In the genomic region with DNA sequence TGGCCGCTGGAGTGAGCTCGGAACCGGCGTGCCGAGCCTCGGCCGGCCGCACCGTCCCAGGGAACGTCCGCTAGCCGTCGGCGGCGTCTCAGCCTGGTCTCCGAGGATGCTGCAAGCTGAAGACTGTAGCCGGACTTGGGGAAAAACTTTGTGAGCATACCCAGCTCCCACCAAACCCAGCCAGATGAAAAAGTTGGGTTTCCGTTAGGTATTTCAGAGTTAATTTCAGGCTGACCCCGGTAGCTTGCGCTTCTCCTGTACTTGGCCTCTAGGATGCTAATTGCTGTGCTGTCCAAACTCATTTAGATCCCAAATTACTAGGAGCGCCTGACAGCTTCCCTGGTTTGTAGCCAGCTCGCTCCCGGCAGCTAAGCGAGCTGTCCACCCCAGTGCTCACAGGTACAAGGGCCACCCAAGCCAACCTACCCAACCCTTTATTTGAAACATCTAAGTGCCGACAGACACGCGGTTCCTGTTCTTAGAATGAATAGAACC, we compare ENCODE assay signal across 8 mouse cellular contexts. TPM values are rescaled to one million over a fixed set of nuclear protein-coding genes. Genes with fewer than 3 reads are reported as not detected.
DNase-seq lines count a peak whose midpoint lies in the region; ATAC-seq and TF ChIP-seq lines count a peak whose summit lies in the region.

No protein-coding gene starts in this region.

- H3K9ac ChIP-seq in kidney, postnatal 0 days (ENCODE audit: low read depth, low read length): peak overlapping the region; percentile 74
- peak overlapping the region; percentile 83 for H3K9ac ChIP-seq in intestine, embryonic 16.5 days (ENCODE audit: low read depth, low read length)
- peak overlapping the region; percentile 75 for H3K9ac ChIP-seq in lung, postnatal 0 days (replicated peaks; ENCODE audit: low read depth)
- peak overlapping the region; percentile 69 for H3K9ac ChIP-seq in stomach, embryonic 14.5 days (replicated peaks; ENCODE audit: low read depth, low read length)

- H3K4me1 ChIP-seq in kidney, postnatal 0 days (replicated peaks; ENCODE audit: insufficient read depth, low read length): 0 out of 2 replicates have a peak, but pooled peaks cover 11% of the 10 kb centered on the region
- H3K4me1 ChIP-seq in intestine, embryonic 16.5 days (ENCODE audit: control insufficient read depth, insufficient read depth, low read length): peaks cover 3% of the 10 kb centered on the region
- no peaks in the 10 kb centered on the region for H3K4me1 ChIP-seq in lung, postnatal 0 days (ENCODE audit: insufficient read depth, low read depth, low read length)
- peaks cover 7% of the 10 kb centered on the region; the same call in 1 of the 2 replicates for H3K4me1 ChIP-seq in stomach, embryonic 14.5 days (ENCODE audit: control insufficient read depth, insufficient read depth, low read length)
- no peaks in the 10 kb centered on the region for H3K4me1 ChIP-seq in thymus, adult 2 months (replicated peaks; ENCODE audit: control insufficient read depth, insufficient read depth, low read length)

- H3K9me3 ChIP-seq in kidney, postnatal 0 days (replicated peaks; ENCODE audit: low read length): no peaks in the 10 kb centered on the region
- no peaks in the 10 kb centered on the region for H3K9me3 ChIP-seq in intestine, embryonic 16.5 days (ENCODE audit: control insufficient read depth, low read length)
- H3K9me3 ChIP-seq in lung, postnatal 0 days (ENCODE audit: low read length): no peaks in the 10 kb centered on the region
- H3K9me3 ChIP-seq in stomach, embryonic 14.5 days (ENCODE audit: control insufficient read depth, low read depth, low read length): no peaks in the 10 kb centered on the region

- H3K27ac ChIP-seq in kidney, postnatal 0 days: peak overlapping the region; percentile 76
- H3K27ac ChIP-seq in intestine, embryonic 16.5 days (ENCODE audit: low read length): peak overlapping the region; percentile 81; the same call in 1 of the 2 replicates
- H3K27ac ChIP-seq in lung, postnatal 0 days (ENCODE audit: low read length): no peak overlapping the region; the same call in 1 of the 2 replicates
- H3K27ac ChIP-seq in stomach, embryonic 14.5 days (ENCODE audit: low read length): peak overlapping the region; percentile 86
- H3K27ac ChIP-seq in thymus, adult 2 months (ENCODE audit: control insufficient read depth, insufficient read depth, low read length): no peak overlapping the region

- no peak for TF ChIP-seq EP300 in lung, postnatal 0 days (IDR thresholded peaks at IDR 0.05)

- H3K36me3 ChIP-seq in kidney, postnatal 0 days (ENCODE audit: insufficient read depth, low read length): no peaks in the 10 kb centered on the region
- H3K36me3 ChIP-seq in intestine, embryonic 16.5 days (ENCODE audit: control insufficient read depth, insufficient read depth, low read length): no peaks in the 10 kb centered on the region
- no peaks in the 10 kb centered on the region for H3K36me3 ChIP-seq in lung, postnatal 0 days (ENCODE audit: insufficient read depth, low read length)
- H3K36me3 ChIP-seq in stomach, embryonic 14.5 days (ENCODE audit: control insufficient read depth, insufficient read depth, low read length): no peaks in the 10 kb centered on the region
- no peaks in the 10 kb centered on the region for H3K36me3 ChIP-seq in thymus, adult 2 months (ENCODE audit: control insufficient read depth, insufficient read depth, low read length)

- H3K4me3 ChIP-seq in kidney, postnatal 0 days (replicated peaks; ENCODE audit: low read depth, low read length): peak overlapping the region; percentile 57
- peak overlapping the region; percentile 72 for H3K4me3 ChIP-seq in intestine, embryonic 16.5 days (ENCODE audit: low read length)
- peak overlapping the region; percentile 63 for H3K4me3 ChIP-seq in lung, postnatal 0 days (ENCODE audit: low read depth, low read length)
- peak overlapping the region; percentile 66 for H3K4me3 ChIP-seq in stomach, embryonic 14.5 days (ENCODE audit: low read depth, low read length)
- H3K4me3 ChIP-seq in thymus, adult 2 months (ENCODE audit: control insufficient read depth, insufficient read depth, low read length): no peak overlapping the region

- DNase-seq in kidney, postnatal 0 days (ENCODE audit: low spot score): peak; percentile 48
- no peak for DNase-seq in kidney, adult 9 months
- peak; percentile 23 for DNase-seq in gastrocnemius, postnatal 14 days
- peak; percentile 34 for DNase-seq in lung, postnatal 0 days (ENCODE audit: low spot score)
- no peak for DNase-seq in thymus, adult 2 months

- WGBS in kidney, postnatal 0 days: 2% methylated on average over 27 of the region's 27 CpGs
- WGBS in intestine, embryonic 16.5 days: 2% methylated on average over 27 of the region's 27 CpGs
- 1% methylated on average over 27 of the region's 27 CpGs for WGBS in lung, postnatal 0 days
- WGBS in stomach, embryonic 14.5 days: under 1% methylated on average over 27 of the region's 27 CpGs
- 8% methylated on average over 27 of the region's 27 CpGs for WGBS in thymus, adult 2 months

- ATAC-seq in kidney, postnatal 0 days (replicated peaks; ENCODE audit: low FRiP score, low read depth): peak; percentile 9; the same call in 1 of the 2 replicates
- ATAC-seq in common myeloid progenitor, adult 5-6 weeks (replicated peaks; ENCODE audit: low read depth, poor library complexity, severe bottlenecking): 0 out of 2 replicates have a peak, but pooled peaks have one; percentile 15
- peak; percentile 30; the same call in 1 of the 2 replicates for ATAC-seq in intestine, embryonic 16.5 days
- ATAC-seq in lung, postnatal 0 days: no peak; the same call in 1 of the 2 replicates
- 0 out of 2 replicates have a peak, but pooled peaks have one; percentile 1 for ATAC-seq in stomach, embryonic 14.5 days (ENCODE audit: insufficient number of reproducible peaks, insufficient read depth, low FRiP score, low read depth)

- TF ChIP-seq CTCF in kidney, postnatal 0 days (IDR thresholded peaks at IDR 0.05; ENCODE audit: low read depth): no peak
- no peak for TF ChIP-seq CTCF in lung, postnatal 0 days (IDR thresholded peaks at IDR 0.05)
- TF ChIP-seq CTCF in thymus, adult 2 months (IDR thresholded peaks at IDR 0.05; ENCODE audit: borderline replicate concordance, control insufficient read depth, extremely low read depth, insufficient read depth, low read length, poor library complexity): no peak

- peak overlapping the region; percentile 80 for H3K4me2 ChIP-seq in kidney, postnatal 0 days (ENCODE audit: low read length)
- peak overlapping the region; percentile 91 for H3K4me2 ChIP-seq in intestine, embryonic 16.5 days (ENCODE audit: low read depth, low read length)
- H3K4me2 ChIP-seq in lung, postnatal 0 days (replicated peaks; ENCODE audit: low read depth, low read length): peak overlapping the region; percentile 85
- peak overlapping the region; percentile 70 for H3K4me2 ChIP-seq in stomach, embryonic 14.5 days (replicated peaks; ENCODE audit: low read depth, low read length)

- intact Hi-C loops in gastrocnemius, postnatal 14 days (cut with DNase I; ENCODE audit: low total_unique reads): no loop called here

- H3K27me3 ChIP-seq in kidney, postnatal 0 days (ENCODE audit: insufficient read depth, low read length): no peaks in the 10 kb centered on the region
- H3K27me3 ChIP-seq in intestine, embryonic 16.5 days (replicated peaks; ENCODE audit: control insufficient read depth, insufficient read depth, low read length): peaks cover 7% of the 10 kb centered on the region; the same call in 1 of the 2 replicates
- H3K27me3 ChIP-seq in lung, postnatal 0 days (replicated peaks; ENCODE audit: insufficient read depth, low read length): peaks cover 12% of the 10 kb centered on the region; the same call in 1 of the 2 replicates
- no peaks in the 10 kb centered on the region for H3K27me3 ChIP-seq in stomach, embryonic 14.5 days (ENCODE audit: control insufficient read depth, insufficient read depth, low read length)
- H3K27me3 ChIP-seq in thymus, adult 2 months (ENCODE audit: control insufficient read depth, insufficient read depth, low read length): no peaks in the 10 kb centered on the region; the same call in 1 of the 2 replicates

- TF ChIP-seq POLR2A in thymus, adult 2 months (IDR thresholded peaks at IDR 0.05; ENCODE audit: control insufficient read depth, extremely low read depth, insufficient read depth, low read length, poor library complexity): no peak

RNA-seq across cellular contexts. Expression of a gene that starts 0.8 kb away (rescaled TPM):
- 9.7 and 10.3 TPM in 2 replicates for polyA plus RNA-seq in kidney, postnatal 0 days (2015; fragmentation: Nextera tagmentation; extraction: Ambion mirVana)
- total RNA-seq in common myeloid progenitor, adult 5-6 weeks (2017): 0.09 and 0.34 TPM in 2 replicates
- total RNA-seq in gastrocnemius, postnatal 14 days (2021): 100 to 1,000 TPM; 294 TPM
- polyA plus RNA-seq in intestine, embryonic 16.5 days (2015; fragmentation: Nextera tagmentation; extraction: Ambion mirVana): 8.9 and 9.2 TPM in 2 replicates
- 8.4 and 9.6 TPM in 2 replicates for polyA plus RNA-seq in lung, postnatal 0 days (2015; fragmentation: Nextera tagmentation; extraction: Ambion mirVana)
- 21.9 and 23.5 TPM in 2 replicates for polyA plus RNA-seq in stomach, embryonic 14.5 days (2014; fragmentation: Nextera tagmentation; extraction: Ambion mirVana)
- 0.22 and 1.00 TPM in 2 replicates for polyA plus RNA-seq in thymus, adult 2 months (2012; rRNA removed)

Comparison
In these comparisons a context has a peak if more than half of its experiments do, and no peak if none do; other contexts are left out.
1. DNase-seq: peak in kidney, postnatal 0 days (single experiment), gastrocnemius, postnatal 14 days (single experiment) and lung, postnatal 0 days (single experiment); none in kidney, adult 9 months (single experiment) and thymus, adult 2 months (single experiment).
2. H3K27ac ChIP-seq: peak in kidney, postnatal 0 days (single experiment), intestine, embryonic 16.5 days (single experiment) and stomach, embryonic 14.5 days (single experiment); none in lung, postnatal 0 days (single experiment) and thymus, adult 2 months (single experiment).
3. Peak in every context shown above with its lines, with median percentiles within 50 percentile points of each other: H3K4me2 ChIP-seq and H3K9ac ChIP-seq.